Mouse (Mus musculus) induced T-regulatory cell, adult 2 months (primary cell): ENCODE measurements around the gene Lingo3.

Experiments used
- DNase-seq: peaks from one replicate; pipeline ENCODE4 v3.0.0-alpha.2; 2012; ENCODE audit warnings: low read depth

Gene Lingo3

DNA sequence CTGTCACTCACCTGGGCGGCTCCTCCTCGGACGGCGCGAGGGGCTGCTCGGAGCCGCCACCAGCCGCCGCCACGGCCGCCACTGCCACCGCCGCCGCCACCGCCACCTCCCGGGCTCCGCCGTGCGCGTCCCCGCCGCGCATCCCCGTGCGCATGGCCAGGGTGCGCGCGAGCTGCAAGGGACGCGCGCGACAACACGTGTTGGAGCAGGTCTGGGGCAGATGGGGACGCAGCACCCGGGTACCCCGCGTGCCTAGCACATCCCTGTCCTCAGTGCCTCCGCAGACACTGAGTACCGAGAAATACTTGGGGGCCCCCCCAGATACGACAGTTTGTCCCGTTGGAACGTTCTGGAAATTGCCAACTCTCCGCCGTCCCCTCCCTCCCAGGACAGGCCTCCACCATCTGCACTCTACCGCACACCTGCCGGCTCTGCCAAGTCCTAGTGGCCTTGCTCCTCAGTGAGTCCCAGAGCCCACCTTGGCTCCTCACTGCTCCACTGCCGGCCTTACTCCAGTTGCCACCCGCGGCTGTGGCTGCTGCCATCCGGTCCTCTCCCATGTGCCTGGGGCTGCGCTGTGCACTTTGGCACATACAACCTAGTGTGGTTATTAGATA is at the start of gene Lingo3:
TSS of gene Lingo3 (minus strand) at position 109 of the 617 bp plus-strand sequence.
- peak; percentile 32 for DNase-seq

DNA sequence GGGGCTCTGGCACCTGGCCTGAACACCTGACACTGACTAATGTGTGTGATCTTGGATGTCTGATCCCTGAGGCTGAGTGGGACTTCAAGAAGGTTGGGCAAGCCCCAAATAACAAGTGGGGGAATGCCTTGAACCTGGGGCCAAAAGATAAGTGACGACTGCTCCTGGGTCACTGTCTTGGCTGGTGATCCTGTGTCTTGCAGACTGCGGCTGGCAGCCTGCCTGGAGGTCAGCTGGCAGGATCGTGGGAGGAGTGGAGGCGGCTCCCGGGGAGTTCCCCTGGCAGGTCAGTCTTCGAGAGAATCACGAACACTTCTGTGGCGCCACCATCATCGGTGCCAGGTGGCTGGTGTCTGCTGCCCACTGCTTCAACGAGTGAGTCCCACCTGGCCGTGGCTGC is 43.3 kb upstream of the Lingo3 start:
- DNase-seq = no peak

- peak; percentile 83 for DNase-seq
Measured at GRCm38 (mm10) chr10:80881301-80881700, 37.5 kb upstream of the Lingo3 start.

GRCm38 (mm10) chr10:80880901-80881300 is 37.1 kb upstream of the Lingo3 start:
- DNase-seq = peak; percentile 66

- peak; percentile 88 for DNase-seq
Measured at GRCm38 (mm10) chr10:80880131-80880641, 36.3 kb upstream of the Lingo3 start.

GRCm38 (mm10) chr10:80876594-80876993 is 32.8 kb upstream of the Lingo3 start:
- no peak for DNase-seq

- DNase-seq = peak; percentile 80
Measured at GRCm38 (mm10) chr10:80876028-80876427, 32.2 kb upstream of the Lingo3 start.

- DNase-seq = no peak
Measured at GRCm38 (mm10) chr10:80874035-80874434, 30.2 kb upstream of the Lingo3 start.

- DNase-seq = no peak
Measured at GRCm38 (mm10) chr10:80871581-80871980, 27.7 kb upstream of the Lingo3 start, which contains the start of gene Tmprss9. TSS of gene Tmprss9 (plus strand) at chr10:80871848.

DNA sequence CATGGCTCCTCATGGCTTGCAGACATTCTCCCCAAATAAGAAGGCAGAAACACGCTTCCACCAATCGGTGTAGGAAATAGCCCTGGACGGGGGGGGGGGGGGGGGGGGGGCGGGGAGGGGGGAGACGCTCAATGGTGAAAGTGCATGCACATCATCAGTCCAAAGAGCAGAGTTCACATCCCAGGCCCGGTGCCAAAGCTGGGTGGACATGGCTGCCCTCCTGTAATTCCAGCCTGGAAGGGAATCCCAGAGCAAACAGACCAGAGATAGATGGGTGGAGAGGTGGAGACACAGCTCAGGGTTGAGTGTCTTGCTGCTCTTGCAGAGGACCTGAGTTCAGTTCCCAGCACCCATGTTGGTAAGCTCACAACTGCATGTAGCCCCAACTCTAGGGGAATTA is 27.2 kb upstream of the Lingo3 start:
- DNase-seq = no peak

DNA sequence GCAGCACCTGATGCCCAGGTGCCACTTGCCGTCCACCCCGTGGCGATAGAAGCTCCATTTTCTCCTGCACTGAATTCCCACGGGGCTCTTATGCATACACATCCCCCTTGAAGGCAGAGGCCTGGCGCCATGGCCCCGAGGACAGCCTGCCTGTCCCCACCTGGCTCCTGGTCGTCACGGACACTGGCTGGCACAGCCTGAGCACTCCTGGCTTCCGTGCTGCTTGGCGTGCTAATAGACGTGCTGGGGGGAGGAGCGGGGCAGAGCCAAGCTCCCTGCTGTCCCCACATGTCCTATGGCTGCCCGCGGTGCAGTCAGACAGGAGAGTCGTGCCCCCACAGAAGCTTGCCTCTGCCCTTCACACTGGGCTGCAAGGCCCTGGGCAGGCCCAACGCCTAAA is 20.6 kb upstream of the Lingo3 start:
- no peak for DNase-seq

DNA sequence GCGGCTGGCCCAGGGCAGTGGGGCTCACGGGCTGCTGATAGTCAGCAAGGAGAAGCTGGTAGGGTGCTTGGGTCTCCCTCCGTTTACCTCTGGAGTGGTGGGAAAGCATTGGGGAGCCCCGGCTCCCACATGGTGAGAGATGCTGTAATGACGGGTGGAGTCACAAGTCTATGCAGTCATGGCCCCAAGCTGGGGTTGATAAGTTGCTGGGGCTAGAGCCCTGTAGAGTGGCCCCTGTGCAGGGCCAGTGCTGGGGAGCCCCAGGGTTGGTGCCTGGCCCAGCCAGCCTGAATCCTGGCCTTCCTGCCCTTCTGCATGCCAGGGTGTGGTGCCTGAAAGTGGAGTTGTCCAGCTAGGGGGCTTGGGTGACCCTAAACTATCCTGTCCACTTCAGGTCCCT is 18.5 kb upstream of the Lingo3 start:
- no peak for DNase-seq

- no peak for DNase-seq
Measured at GRCm38 (mm10) chr10:80858350-80858935, 14.6 kb upstream of the Lingo3 start.

DNA sequence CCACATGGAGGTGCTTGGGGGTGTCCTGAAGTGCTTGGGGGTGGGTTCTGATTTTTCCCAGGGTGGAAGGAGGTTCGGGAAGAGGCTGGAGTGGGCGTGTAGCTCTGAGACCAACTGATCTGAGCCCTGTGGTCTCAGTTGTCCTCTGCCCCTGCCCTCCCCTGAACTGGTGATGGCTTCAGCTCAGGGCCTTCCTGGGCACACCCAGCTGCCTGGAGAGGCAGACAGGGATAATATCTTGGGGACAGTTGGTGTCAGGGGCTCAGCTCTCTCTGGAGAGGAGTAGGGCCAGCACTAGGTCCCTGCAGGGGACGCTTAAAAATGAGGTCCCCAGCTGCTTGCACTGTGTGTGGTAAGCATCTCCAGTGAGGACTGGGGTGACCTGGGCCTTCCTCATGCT is 14.0 kb upstream of the Lingo3 start:
- no peak for DNase-seq

DNA sequence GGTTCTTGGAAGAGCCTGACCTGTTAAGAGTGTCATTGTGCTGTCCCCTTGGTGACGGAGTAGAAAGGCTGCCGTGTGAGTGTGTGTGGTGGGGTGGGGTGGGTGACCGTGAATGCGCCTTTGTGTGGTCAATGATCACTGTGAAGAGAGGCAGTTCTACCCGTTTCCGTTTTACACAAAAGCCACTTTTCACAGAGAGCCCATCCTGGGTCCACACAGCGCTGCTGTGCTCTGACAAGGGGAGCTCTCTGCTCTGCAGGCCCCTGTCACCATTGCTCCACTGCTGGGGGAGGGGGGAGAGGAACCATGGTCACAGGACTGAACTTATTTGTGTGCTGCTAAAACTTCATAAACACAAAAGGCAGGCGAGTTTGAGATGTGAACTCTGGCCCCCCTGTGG is 13.5 kb upstream of the Lingo3 start:
- DNase-seq = no peak

- no peak for DNase-seq
Measured at GRCm38 (mm10) chr10:80856908-80857307, 13.1 kb upstream of the Lingo3 start.

DNA sequence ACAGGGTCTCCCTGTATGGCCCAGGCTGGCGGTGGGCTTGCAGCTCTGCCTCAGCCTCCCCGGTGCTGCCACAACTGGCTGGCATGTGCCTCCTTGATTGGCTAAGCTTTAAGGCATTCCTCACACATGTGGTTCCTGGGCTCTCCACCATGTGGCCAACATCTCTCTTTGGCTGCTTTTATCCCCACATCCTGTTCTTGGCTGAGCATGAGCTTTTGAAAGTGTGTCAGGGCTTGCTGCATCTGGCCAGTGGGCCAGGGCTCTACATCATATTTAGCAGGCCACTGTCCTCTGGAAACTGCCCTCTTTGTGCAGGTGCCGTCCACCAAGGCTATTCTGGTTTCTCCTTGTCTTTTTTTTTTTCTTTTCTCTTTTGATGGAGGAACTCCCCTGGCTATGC is 12.4 kb upstream of the Lingo3 start:
- peak; percentile 53 for DNase-seq

DNA sequence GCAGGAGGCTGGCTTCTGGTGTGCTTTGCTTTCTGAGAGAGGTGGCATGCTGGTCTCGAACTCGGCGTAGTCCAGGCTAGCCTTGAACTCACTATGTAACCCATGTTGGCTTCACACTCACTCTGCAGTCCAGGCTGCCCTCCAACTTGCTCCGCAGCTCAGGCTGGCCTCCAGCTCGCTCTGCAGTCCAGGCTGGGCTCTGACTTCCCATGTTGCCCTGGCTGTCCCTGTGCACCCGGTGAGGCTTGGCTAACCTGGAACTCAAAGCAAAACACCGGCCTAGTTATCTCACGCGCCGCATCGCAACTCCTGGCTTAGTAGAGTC is 11.9 kb upstream of the Lingo3 start:
- no peak for DNase-seq

DNA sequence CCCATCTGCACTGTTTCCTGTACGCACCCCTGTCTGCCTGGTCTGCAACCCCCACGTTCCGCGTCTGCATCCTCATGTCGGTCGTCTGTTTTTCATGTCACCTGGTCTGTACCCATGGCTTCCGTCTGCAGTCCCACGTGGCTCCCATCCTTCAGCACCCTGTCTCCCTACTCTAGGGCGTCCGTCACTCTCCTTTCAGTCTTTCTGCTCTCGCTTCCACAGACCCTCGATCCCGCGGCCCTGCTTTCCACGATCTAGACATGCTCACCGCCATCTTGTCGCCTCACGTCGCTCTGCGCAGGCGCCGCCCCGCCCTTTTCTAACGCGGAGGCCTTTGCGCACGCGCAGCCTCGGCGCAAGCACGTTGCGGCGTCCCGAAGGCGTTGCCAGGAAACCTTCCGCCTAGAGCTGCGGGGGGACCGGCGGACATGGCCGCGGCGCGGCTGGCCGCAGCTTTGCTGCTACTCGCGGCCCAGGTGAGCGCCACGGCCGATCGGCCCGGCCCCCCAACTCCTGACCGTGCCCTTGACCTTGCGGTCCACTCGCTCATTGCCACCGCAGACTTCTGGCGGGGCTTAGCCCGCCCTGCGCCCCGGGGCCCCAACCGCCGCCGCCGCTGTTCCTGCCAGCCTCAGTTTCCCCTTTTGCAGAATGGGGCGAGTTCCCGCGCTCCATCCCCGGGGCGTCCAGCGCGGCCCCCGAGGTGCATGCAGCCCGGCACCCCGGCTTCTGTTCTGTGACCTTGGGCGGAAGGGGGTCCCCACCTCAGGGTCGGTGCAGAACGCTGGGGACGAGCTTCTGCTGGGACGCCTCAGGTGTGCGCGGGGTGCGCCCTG is 11.3 kb upstream of the Lingo3 start, which contains the start of the genes Lsm7 and Sppl2b:
TSS of gene Lsm7 (minus strand) at position 297 of the 836 bp plus-strand sequence.
TSS of gene Sppl2b (plus strand) at position 363 of the 836 bp plus-strand sequence.
- peak; percentile 98 for DNase-seq

GRCm38 (mm10) chr10:80848571-80848970 is 4.7 kb upstream of the Lingo3 start:
- DNase-seq = peak; percentile 93

DNA sequence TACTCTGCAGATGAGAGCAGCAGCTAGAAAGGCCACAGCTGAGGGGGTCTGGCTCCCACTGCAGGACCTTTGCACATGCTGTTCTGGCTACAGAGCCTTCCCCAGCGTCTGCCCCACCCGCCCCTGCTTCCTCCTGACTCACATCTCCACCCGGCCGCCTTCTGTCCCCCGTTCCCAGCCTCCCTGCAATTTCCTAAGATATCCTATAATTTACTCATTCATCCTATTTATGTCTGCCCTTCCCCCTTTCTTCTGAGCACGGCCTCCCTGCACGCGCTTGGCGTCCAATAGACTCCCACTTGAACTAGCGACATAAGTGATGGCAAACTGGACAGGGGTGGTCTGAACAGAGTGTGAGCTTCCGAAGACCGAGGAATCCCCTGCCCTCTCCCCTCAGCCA is 1.9 kb upstream of the Lingo3 start:
- no peak for DNase-seq

DNA sequence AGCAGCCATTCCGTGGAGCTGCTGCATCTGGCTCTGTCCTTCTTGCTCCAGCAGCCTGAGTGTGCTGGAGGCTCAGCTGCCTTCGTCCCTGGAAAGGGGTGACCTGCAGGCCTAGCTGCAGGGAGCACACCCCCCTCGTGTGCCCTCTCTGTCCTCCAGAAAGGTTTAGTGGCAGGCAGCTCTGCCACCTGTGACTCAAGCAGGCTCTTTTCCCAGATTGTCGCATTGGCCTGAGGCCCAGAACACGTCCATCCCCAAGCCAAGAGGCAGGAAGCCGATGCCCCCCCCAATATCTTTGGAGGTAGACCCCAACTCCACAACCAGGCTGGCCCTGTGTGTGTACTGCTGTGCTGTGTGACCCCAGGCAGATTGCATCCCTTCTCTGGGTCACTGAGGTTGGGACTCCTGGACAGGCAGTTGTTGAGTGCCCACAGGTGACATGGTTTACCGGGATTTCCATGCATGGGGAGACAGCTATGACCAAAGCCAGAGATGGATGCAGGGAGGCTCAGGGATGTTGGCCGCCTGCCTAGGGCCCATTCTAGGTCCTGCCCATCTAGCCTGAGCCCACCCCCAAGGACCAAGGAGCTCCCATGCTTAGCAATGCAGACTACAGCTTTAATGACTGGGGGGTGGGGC is 1.3 kb upstream of the Lingo3 start:
- no peak for DNase-seq
